Comparison of ENCODE assay signal across 6 mouse cellular contexts in genomic region chr6:86736313-86736712, GRCm38 (mm10).
"Had no signal": no experiment of that assay in that cellular context is flagged by ENCODE, and none has a peak within 500 bp of the region (broad histone marks: within the 10 kb centered on the region; RNA-seq: fewer than 3 reads in every experiment).

No protein-coding gene starts in this region.

- DNase-seq: kidney, postnatal 14 days; lung, embryonic 14.5 days; lung, postnatal 10 days; right cerebral cortex, postnatal 14 days; thymus, adult 2 months; thymus, postnatal 36 days had no signal
